Mouse (Mus musculus): ENCODE results near the gene Atxn1.

Atxn1 gene

DNA sequence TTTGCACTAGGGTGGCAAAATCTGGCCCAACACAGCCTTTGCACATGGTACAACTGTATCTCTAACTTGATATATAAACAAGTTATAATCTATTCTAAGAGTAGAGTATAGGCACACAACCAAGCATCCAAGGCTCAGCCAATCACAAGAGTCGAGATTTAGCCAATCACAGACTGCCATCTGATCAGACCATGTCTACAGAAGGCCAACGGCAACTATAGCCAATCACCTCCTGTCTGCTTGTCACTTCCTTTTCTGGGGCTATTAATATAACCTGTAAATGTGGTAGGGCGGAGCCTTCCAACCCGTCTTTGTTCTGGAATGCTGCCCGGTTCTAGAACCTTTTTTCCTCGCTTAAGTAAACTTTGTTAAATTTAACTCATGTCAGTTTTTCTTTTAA lies 167.1 kb downstream of the Atxn1 start:
- no peak for DNase-seq (ENCODE audit: extremely low read depth, insufficient read length, low spot score)

DNA sequence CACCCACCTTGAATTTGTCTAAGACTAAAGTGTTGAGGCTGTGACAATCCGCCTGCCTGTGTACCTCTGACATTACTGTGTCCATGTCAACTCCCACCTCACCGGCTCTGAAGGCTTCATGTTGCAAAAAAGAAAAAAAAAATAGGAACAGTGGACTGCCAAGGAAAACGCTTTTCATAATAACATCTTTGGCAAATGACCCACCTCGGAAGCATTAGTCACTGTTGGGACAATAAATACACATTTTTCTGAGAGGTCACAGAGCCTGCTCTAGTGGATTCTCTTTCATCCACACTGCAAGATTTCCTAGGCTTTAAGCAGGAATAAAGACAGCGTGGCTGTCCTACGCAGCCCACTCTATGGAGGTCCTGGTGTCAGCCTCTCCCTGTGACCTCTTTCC lies 168.5 kb downstream of the Atxn1 start:
- no peak for DNase-seq (ENCODE audit: extremely low read depth, insufficient read length, low spot score)

DNA sequence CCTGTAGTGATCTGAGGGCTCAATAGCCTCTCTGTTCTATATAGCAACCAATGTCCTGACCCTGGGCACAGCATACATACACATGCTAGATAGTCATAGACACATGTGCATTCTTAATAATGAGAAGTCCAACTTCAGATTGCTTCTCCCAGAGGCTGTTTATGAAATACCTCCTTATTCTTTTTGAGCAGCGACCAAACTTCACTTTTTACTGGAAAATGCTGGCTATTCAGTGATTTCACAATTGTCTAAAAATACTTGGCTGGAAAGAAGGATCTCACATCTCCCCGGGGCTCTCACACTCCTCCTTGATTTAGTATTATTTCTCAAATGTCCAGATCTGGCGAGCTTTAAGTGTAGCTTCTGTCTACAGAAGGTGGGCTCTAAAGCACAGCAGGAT lies 171.0 kb downstream of the Atxn1 start:
- DNase-seq (ENCODE audit: extremely low read depth, insufficient read length, low spot score), result no peak

DNA sequence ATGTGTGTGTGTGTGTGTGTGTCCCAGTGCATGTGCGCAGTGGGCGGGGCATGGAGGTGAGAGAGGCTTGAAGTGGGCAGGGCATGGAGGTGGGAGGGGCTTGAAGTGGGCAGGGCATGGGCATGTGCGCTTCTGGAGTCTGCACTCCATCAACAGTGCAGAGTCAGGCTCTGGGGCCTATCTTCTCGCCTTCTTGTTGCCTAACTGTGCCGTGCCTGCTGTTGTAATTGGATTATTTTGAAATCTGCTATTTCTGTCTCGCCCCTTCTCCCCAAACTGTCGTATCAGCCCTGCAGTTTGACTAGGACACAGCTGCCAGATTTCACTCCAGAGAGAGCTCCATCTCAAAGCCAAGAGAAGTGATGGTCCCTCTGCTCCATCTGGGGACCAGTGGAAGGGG lies 178.4 kb downstream of the Atxn1 start:
- no peak for DNase-seq (ENCODE audit: extremely low read depth, insufficient read length, low spot score)

DNA sequence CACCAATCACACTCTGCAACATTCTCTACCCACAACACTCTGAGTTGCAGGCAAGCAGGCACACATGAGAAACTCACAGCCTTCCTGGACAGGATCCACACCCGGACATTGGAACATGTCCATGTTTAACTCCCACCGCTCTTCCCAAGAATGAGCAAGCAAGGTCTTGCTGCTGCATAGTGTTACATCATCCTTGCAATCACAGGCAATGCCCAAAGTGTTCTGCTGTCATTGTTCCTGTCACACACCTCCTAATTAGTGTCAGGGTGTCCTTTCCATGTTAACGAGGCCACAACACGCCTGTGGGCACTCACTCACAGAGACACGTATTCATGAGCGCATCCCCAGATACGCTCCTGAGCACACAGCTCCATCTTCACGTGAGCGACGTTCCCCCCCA lies 181.1 kb downstream of the Atxn1 start:
- DNase-seq (ENCODE audit: extremely low read depth, insufficient read length, low spot score), result no peak

DNA sequence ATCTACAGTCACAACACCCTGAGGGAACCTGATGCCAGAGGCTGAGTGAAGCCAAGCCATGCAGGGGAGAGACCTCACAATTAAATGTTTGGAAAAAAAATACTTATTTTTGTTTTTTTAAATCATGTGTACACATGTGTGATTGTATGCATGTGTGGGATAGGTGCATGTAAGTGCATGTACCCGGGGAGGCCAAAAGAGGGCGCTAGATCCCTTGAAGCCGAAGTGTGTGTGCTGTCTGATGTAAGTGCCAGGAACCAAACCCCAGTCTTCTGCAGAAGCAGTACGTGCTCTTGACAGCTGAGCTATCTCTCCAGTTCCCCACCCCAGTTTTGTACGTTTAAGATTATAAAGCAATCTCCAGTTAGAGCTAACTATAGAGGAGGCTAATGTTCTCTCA lies 186.1 kb downstream of the Atxn1 start:
- DNase-seq (ENCODE audit: extremely low read depth, insufficient read length, low spot score), result no peak

DNA sequence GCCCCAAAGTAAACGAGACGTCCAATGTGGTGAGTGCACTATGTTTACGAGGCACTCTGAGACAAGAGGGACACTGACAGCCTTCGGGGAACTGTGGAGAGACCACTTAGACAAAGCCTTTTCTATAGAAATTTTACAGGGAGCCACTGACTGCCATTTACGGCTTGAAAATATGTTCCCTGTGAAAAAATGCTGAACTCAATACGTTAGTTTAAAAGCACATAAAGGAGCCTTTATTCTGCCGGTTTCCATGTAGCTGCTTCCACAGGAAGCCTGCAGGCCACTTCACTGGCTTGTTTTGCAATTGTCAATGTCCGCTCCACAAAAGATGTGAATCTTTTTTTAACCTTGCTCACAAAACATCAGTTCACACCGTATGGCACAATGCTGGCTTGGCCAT lies 186.6 kb downstream of the Atxn1 start:
- no peak for DNase-seq (ENCODE audit: extremely low read depth, insufficient read length, low spot score)

DNA sequence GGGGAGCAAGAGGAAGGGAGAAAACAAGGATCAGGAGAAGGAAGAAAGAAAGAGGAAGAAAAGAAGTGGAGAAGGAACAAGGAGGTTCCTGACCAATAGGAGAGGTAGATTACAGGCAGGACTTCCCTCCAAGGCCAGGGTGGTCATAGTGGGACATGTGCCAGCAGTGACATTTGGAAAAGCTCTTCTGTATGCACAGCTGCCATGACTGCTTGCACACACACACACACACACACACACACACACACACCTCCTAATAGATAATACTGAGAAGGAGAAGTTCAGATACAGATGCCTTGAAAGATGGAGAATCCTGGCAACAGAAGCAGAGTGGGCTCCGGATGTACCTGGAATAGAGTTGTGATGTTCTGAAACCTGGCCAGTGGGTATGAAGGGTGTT lies 189.3 kb downstream of the Atxn1 start:
- DNase-seq (ENCODE audit: extremely low read depth, insufficient read length, low spot score), result no peak

DNA sequence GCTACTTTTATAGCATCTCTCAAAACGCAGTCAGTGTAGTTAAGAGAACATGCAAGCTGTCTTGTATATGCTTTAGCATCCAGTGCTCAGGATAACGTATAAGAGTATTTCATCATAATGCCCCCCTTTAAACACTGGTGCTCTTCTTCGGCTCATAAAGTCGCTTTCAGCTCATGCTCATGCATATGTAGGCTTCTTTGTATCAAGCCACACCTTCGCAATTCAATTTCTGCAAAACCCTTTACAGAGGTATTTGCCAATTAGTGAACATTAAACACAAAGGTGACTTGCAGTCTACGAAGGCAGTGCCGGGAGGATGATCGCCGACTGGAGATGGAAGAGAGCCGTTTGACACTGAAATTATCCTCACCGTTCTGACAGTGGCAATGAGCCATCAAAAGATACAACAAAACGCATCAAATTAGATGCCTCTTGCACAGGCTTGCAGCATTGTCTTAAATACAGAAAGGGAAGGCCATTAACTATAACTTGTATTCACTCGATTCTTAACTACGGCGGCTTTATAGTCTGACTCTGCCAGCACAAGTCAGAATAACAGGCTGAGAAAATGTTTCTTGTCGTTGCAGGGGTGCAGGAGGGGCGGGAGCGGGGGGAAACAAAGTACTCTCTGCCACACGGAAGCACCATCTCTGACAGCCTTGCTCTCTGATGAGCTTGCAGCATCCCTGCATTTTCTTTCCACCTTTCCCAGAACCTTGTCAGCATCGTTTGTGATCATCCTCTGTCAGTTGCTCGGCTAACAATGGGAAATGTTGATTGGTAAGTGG lies 191.2 kb downstream of the Atxn1 start:
- no peak for DNase-seq (ENCODE audit: extremely low read depth, insufficient read length, low spot score)

DNA sequence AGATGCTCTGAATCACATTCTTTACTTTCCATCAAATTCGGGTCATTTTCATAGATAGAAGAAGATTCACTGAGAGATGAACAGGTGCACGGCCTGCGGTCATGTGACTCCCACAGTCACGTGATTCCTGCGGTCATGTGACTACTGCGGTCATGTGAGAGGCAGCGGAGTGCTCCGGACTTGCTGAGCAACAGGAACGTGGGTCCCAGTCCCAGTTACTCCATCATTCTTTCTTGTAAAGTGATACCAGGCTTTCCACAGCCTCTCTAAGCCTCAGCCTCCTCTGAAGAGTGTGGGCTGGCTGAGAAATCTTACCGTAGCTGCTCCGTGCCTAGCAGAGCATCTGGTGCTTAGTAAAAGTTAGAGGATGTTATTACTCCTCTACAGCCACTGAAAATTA lies 195.1 kb downstream of the Atxn1 start:
- DNase-seq (ENCODE audit: extremely low read depth, insufficient read length, low spot score), result no peak

DNA sequence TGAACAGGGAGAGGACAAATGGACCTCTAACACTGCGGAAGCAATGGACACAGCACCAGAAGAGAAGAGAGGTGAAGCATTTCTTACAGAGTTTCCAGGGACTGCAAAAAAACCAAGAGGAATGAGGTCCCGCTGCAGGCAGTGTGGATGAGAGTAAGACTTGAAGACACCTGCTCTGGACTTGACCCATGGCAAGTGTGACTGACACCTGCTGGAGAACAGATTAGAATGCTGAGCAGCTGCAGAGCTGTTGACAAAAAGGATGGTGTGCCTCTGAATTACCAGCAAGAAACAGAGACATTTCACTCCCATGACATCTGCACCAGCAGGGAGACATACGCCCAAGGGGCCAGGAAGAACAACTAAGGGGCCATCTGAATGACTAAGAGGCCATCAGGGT lies 196.6 kb downstream of the Atxn1 start:
- no peak for DNase-seq (ENCODE audit: extremely low read depth, insufficient read length, low spot score)

DNA sequence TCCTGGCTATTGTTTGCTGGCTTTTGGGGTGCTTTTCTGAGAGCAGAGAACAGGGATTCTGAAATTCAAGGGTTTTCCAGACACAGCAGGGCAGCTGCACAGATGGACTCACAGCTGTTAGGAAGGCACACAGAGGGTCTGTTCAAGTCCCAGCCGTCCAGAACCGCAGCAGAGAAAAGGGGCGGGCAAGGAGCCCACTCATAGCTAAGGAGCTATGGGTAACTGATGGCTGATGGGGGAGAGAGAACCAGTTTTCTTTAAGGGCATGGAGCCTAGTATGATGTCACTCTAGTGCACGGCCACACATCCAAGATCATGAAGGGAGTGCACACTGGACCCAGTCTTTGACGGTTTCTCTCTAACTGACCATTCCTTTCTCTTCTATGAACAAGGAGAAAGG lies 200.5 kb downstream of the Atxn1 start:
- no peak for DNase-seq (ENCODE audit: extremely low read depth, insufficient read length, low spot score)

DNA sequence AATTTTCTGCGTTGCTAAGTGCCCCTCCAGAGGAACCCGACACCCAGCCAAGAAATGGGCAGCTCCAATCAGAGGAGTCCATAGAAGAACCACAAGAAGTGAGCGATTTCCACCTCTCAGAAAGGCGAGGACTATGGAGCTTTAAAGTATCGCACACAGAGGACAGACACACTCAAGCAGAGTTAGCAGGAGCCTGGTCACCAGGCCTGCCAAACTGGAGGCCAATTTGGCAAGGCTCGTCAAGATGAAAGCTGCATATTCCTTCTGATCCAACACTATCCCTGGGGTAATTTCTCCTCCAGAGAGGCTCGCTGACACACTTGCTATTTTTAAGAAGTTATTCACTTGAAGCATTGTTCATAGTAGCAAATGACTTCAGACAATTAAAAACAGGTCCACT lies 202.5 kb downstream of the Atxn1 start:
- DNase-seq (ENCODE audit: extremely low read depth, insufficient read length, low spot score), result no peak

DNA sequence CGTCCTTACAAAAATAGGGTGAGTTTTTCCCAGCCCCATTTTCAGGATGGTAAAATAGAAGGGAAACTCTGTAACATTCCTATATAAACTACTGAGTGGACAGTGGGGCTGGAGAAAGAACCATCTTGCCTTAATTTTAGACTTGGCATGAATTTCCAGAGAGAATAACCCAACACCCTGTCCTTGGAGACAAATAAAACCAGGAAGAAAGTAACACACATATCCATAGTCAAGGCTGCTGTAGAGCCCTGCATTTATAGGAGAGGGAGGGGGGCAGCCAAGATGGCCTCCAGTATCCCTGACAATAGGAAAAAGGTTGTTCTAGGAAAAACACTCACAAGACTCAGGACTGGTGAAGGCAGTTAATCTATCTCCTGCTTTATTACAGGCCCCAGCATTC lies 210.3 kb downstream of the Atxn1 start:
- no peak for DNase-seq (ENCODE audit: extremely low read depth, insufficient read length, low spot score)

DNA sequence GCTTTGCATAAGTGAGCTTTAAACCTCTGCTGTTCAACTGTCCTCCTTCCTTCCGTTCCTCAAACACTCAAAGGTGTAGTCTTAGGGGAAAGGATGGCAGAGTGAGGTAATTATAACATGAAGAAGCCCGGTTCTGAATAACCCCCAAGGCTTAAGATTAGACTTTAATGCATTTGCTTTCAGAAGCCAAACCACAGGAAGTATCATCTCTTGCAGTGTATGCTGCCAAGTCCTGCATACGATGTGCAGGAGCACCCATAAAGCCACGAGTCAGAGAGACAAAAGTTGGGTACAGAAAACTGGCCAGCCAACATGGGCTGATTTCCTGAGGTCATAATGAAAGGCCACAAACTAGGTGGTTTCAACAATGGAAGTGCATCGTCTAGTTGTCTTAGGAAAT lies 212.3 kb downstream of the Atxn1 start:
- no peak for DNase-seq (ENCODE audit: extremely low read depth, insufficient read length, low spot score)

DNA sequence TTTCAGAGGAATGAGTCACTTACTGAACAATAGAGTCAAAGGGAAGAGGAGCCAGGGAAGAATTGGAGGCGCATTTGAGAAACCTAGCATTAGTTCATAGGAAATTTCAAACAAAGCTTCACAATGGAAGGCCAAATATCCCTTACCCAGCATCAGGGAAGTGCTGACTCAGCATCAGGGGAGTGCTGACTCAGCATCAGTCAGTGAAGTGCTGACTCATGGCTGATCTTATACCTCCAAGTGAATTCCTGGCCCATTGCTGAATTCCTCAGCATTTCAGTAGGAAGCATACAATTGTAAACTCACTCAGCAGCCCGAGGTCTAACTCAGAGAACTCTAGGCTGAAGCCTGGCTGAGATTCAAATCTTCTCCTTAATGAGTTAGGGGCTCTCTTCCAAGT lies 213.6 kb downstream of the Atxn1 start:
- DNase-seq (ENCODE audit: extremely low read depth, insufficient read length, low spot score), result peak; percentile 30

DNA sequence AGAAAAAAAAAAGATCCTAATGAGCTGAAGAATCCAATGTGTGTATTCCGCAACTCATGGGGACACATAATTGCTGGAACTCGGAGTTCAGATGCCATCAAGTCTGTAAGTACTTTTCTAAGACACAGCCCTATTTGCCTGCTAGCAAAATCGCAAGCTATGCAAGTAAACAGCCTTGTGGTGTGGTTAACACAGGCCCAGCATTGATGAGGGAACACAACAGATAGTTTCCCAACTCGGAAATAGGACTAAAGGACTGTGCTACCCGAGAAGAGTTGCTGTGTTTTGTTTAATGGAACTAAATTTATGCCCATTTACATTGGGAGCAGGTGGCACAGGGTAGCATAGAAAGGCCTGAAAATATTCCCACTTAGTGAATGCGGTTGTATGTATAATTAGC lies 214.2 kb downstream of the Atxn1 start:
- DNase-seq (ENCODE audit: extremely low read depth, insufficient read length, low spot score), result no peak

DNA sequence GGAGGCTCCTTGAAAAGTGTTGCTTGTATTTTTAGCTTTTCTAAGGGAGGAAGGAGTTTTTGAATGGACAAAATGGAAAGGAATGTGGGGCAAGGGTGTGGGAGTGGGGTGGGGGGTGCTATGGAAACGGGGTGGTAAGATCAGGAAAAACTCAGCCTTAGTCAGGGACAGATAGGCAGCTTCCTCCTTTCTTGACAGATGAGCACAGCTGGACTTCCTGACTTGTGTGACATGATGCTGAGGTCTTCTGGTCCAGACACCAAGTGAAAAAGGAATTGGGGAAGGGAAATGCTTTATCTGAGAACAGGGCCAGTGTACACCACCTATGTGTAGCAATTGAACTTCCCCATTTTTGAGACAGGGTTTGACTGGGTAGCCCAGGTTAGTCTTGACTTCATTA lies 214.9 kb downstream of the Atxn1 start:
- DNase-seq (ENCODE audit: extremely low read depth, insufficient read length, low spot score), result no peak

DNA sequence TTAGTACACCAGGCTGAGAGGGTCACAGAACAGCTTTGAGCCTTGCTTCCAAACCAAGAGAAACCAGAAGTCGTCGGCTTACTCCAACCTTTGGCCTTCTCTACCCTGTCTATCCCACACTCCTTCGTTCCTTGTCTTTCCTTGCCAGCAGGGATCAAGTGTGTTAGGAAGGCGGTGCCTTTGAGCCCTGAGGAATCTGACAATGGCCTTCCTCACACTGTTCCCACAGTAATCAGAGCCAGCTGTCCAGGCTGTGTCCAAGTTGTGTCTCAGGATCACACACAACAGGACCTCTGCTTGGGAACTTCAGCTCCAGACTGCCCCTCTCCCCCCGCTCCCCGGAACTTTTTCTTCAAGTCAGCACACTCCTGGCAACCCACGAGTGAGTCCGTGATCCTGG lies 215.6 kb downstream of the Atxn1 start:
- no peak for DNase-seq (ENCODE audit: extremely low read depth, insufficient read length, low spot score)

DNA sequence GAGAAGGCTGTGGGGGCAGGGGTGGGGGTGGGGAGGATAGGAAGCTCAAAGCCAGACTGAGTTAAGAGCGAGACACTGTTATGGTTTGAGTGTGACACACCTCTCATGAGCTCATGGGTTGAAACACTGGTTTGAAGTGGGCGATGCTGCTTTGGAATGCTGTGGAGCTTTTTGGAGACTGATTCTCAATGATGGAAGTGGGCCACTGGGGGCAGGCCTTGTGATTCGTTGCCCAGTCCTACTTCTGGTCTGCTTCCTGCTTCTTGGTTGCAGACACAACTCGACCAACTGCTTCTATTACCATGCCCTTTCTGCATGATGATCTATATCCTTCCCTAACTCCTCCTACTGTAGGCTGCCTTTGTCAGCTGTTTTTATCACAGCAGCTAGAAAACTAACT lies 216.1 kb downstream of the Atxn1 start:
- DNase-seq (ENCODE audit: extremely low read depth, insufficient read length, low spot score), result no peak

DNA sequence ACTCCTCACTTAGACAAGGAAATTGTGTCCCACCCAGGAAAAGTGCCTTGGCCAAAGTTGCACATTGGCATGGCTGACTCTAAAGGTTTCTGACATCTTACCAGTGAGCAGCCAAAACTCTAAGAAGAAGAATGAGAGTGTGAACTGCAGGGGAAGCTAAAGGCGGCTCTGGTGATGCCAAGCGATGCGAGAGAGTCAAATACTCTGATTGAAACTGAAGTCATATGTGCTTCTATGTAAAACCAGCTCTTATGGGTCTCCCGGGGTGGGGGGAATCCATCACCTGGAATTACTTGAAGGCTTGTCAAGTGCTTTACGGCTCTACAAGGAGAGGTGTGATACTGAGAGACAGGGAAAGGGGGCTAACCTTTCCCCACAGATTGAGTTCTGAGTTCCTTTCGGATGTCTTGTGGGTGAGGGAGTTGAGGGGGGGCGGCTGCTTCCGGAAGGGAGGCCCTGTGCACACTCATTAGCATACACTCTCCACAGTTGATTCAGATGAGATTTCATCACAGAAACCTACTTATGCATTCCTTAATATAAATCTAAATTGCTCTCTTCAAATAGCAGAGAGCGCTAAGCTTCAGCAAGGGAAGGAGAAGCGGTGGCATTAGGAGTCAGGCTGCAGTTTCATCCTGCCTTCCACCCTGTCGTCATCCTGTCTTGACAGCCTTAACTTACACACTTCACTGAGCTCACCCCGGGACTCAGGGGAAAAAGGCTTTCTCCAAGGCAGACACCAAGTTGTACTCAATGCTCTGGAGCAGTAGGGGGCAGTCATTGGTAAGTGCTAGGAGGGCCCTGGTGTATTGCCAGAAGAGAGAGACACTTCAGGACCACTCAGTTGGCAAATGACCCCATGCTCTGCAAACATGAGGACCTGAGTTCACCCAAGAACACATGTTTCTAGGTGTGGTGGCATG lies 218.7 kb downstream of the Atxn1 start:
- no peak for DNase-seq (ENCODE audit: extremely low read depth, insufficient read length, low spot score)

DNA sequence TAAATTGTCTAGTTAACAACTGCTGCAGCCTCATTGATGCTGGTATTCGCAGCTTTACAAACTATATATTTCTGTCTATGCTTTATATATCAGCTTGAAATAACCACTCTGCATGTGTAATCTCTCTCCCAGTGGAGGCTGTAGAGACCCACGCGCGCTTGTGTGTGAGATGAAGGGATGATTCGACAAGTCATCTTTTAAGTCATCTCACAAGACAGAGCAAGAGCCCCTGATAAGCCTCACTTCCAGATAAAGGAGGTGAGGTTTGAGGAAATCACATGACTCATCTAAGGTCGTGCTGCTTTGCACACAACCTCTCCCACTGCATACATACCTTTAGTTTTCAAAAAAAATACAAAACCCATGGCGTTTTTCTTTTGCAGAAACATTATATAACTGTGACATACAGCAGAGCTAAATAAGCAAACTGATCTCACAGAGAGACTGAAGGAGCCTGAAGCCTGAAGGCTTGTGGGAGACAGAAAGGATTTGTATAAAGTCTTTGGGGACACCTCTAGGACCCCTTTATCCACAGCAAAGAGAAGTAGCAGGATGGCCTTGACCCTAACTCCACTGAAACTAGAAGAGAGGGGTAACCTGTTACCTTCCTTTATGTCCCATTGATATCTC lies 219.9 kb downstream of the Atxn1 start:
- no peak for DNase-seq (ENCODE audit: extremely low read depth, insufficient read length, low spot score)
